Comparison of ENCODE assay signal across 11 mouse cellular contexts in the genomic region with DNA sequence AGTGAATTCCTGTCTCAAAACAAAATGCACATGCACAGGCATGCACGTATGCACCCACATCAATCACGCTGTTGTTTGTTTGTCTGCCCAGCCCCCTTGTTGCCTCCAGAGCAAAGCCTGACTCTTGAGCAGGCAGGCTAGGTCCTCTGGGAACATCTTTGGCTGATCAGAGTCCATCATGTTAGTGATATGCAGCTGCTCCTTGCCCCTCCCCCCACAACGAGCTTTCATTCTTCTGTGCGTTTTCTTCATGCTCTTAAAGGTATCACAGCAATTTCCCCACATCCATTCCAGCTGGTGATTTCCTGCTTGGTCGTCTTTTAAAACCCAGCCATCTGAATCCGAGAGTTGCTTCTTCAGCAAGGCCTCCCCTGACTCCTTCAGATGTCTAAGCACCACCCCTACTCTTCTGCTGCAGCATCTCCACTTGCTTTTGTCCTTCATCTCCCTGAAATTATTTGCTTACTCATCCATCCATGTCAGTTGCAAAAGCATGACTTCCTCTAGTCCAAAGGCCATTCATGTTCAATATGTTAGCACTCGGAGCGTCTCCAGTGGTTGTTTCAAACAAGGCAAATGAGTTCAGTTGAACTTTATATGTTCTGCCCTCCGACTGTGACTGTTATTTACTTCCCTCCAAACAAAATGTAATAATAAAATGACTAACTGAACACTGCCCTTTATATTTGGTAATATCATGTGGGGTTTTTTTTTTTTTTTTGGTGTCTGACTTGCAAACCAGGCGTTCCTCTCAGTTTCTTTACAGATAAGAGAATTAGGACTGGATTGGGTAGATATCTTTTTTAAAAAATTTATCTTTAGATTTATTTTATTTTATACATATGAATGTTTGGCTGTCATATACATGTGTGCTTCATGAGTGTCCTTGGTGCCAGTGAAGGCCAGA.
DNase-seq lines count a peak whose midpoint lies in the region; ATAC-seq and TF ChIP-seq lines count a peak whose summit lies in the region.
"Had no signal": no experiment of that assay in that cellular context is flagged by ENCODE, and none has a peak within 500 bp of the region (broad histone marks: within the 10 kb centered on the region; RNA-seq: fewer than 3 reads in every experiment).

No protein-coding gene starts in this region.

- H3K4me1 ChIP-seq in kidney, postnatal 0 days (replicated peaks; ENCODE audit: insufficient read depth, low read length): no peaks in the 10 kb centered on the region
- H3K4me1 ChIP-seq in bone marrow, adult 2 months (ENCODE audit: control insufficient read depth, insufficient read depth, low read length): peaks cover 5% of the 10 kb centered on the region
- peaks cover 50 to 66% of the 10 kb centered on the region in 2 experiments for H3K4me1 ChIP-seq in liver, embryonic 14.5 days (replicated peaks; ENCODE audit: control insufficient read depth in 2 of 2, insufficient read depth in 2 of 2, low read length in 1 of 2)

- no peaks in the 10 kb centered on the region for H3K36me3 ChIP-seq in kidney, postnatal 0 days (ENCODE audit: insufficient read depth, low read length)
- H3K36me3 ChIP-seq in liver, embryonic 14.5 days (replicated peaks; ENCODE audit: control insufficient read depth, insufficient read depth, low read depth): no peaks in the 10 kb centered on the region
- H3K36me3 ChIP-seq: heart, embryonic 13.5 days had no signal

- no peaks in the 10 kb centered on the region for H3K27me3 ChIP-seq in kidney, postnatal 0 days (ENCODE audit: insufficient read depth, low read length)
- no peaks in the 10 kb centered on the region for H3K27me3 ChIP-seq in liver, embryonic 14.5 days (ENCODE audit: control insufficient read depth, insufficient read depth, low read length)
- H3K27me3 ChIP-seq: heart, embryonic 13.5 days had no signal

- H3K4me3 ChIP-seq in kidney, postnatal 0 days (replicated peaks; ENCODE audit: low read depth, low read length): no peak overlapping the region
- H3K4me3 ChIP-seq in bone marrow, adult 2 months (replicated peaks; ENCODE audit: control insufficient read depth, low read depth, low read length): no peak overlapping the region
- H3K4me3 ChIP-seq in liver, embryonic 14.5 days (ENCODE audit: insufficient read depth in 1 of 2, low read depth in 2 of 2, low read length in 2 of 2): no peak overlapping the region
- no peak overlapping the region for H3K4me3 ChIP-seq in layer of hippocampus, adult 2 months
- H3K4me3 ChIP-seq: heart, embryonic 13.5 days had no signal

- TF ChIP-seq EP300 in liver, embryonic 14.5 days (IDR thresholded peaks at IDR 0.05; ENCODE audit: low read depth): peak; percentile 39

- ATAC-seq in kidney, postnatal 0 days (replicated peaks; ENCODE audit: low FRiP score, low read depth): peak; percentile 72
- 0 out of 2 replicates have a peak, but pooled peaks have one; percentile 33 for ATAC-seq in erythroblast, adult 5-6 weeks (replicated peaks; ENCODE audit: low FRiP score, poor library complexity, severe bottlenecking)
- no peak for ATAC-seq in liver, embryonic 14.5 days (ENCODE audit: insufficient read depth)
- ATAC-seq: forebrain, embryonic 16.5 days had no signal

- TF ChIP-seq POLR2A in bone marrow, adult 2 months (IDR thresholded peaks at IDR 0.05; ENCODE audit: borderline replicate concordance, control insufficient read depth, low read depth, low read length): no peak

- no peak overlapping the region for H3K9ac ChIP-seq in kidney, postnatal 0 days (ENCODE audit: low read depth, low read length)
- H3K9ac ChIP-seq in liver, embryonic 14.5 days (replicated peaks): peak overlapping the region; percentile 7; the same call in 1 of the 2 replicates
- H3K9ac ChIP-seq: heart, embryonic 13.5 days; lung, embryonic 14.5 days had no signal

- 0 out of 2 replicates have a peak overlapping the region, but pooled peaks have one; percentile 15 for H3K27ac ChIP-seq in kidney, postnatal 0 days
- peak overlapping the region; percentile 30 for H3K27ac ChIP-seq in bone marrow, adult 2 months (ENCODE audit: control insufficient read depth, insufficient read depth, low read depth, low read length, poor library complexity)
- H3K27ac ChIP-seq in liver, embryonic 14.5 days: peak overlapping the region; percentile 72
- no peak overlapping the region for H3K27ac ChIP-seq in layer of hippocampus, adult 2 months
- H3K27ac ChIP-seq: heart, embryonic 13.5 days had no signal

- DNase-seq in kidney, postnatal 0 days (ENCODE audit: low spot score): peak; percentile 47
- DNase-seq in kidney, adult 11 months: no peak
- DNase-seq in liver, embryonic 14.5 days (ENCODE audit: low read depth in 3 of 3, low spot score in 3 of 3): no peak
- no peak for DNase-seq in layer of hippocampus, adult 2 months (ENCODE audit: low spot score in 2 of 2)
- DNase-seq in left cerebral cortex, adult 18-20 months (ENCODE audit: low spot score in 2 of 2): no peak
- DNase-seq: adrenal gland, adult 2 months; lung, embryonic 14.5 days had no signal

- WGBS in kidney, postnatal 0 days: 56% methylated on average over 10 of the region's 10 CpGs
- 56% methylated on average over 10 of the region's 10 CpGs for WGBS in bone marrow, adult 2 months
- WGBS in liver, embryonic 14.5 days (ENCODE audit: insufficient replicate concordance): 52% methylated on average over 10 of the region's 10 CpGs

- no peak overlapping the region for H3K4me2 ChIP-seq in kidney, postnatal 0 days (ENCODE audit: low read length)
- peak overlapping the region; percentile 7 for H3K4me2 ChIP-seq in liver, embryonic 14.5 days (ENCODE audit: low read depth)
- H3K4me2 ChIP-seq: heart, embryonic 13.5 days; lung, embryonic 14.5 days had no signal

- TF ChIP-seq CTCF in kidney, postnatal 0 days (IDR thresholded peaks at IDR 0.05; ENCODE audit: low read depth): no peak
- TF ChIP-seq CTCF in bone marrow, adult 2 months (IDR thresholded peaks at IDR 0.05; ENCODE audit: control insufficient read depth, insufficient read depth, low read length): no peak
- no peak for TF ChIP-seq CTCF in liver, embryonic 14.5 days (IDR thresholded peaks at IDR 0.05; ENCODE audit: low read depth)
- TF ChIP-seq CTCF in layer of hippocampus, adult 2 months (conservative IDR thresholded peaks at IDR 0.05): no peak

- no peaks in the 10 kb centered on the region for H3K9me3 ChIP-seq in kidney, postnatal 0 days (replicated peaks; ENCODE audit: low read length)
- H3K9me3 ChIP-seq in liver, embryonic 14.5 days (ENCODE audit: control insufficient read depth, low read length): no peaks in the 10 kb centered on the region
- H3K9me3 ChIP-seq: heart, embryonic 13.5 days had no signal
